Mouse (Mus musculus) B cell, adult 2 months (primary cell): Measurements from ENCODE around the gene Fam102a.

Experiments
- DNase-seq, 2 experiments: peaks; one replicate each; pipeline ENCODE4 v3.0.0; 2022

Fam102a gene

GRCm38 (mm10) chr2:32610610-32611229, 75.6 kb downstream of the Fam102a start:
- peak; percentile 48 for DNase-seq

GRCm38 (mm10) chr2:32612274-32612673, 77.1 kb downstream of the Fam102a start:
- no peak for DNase-seq

GRCm38 (mm10) chr2:32617109-32617508, 82.0 kb downstream of the Fam102a start:
- DNase-seq = no peak

- DNase-seq = peak; percentile 37 to 38
Observed at GRCm38 (mm10) chr2:32617601-32618000, 82.5 kb downstream of the Fam102a start.

GRCm38 (mm10) chr2:32618051-32618450, 82.9 kb downstream of the Fam102a start:
- DNase-seq = no peak
